Mouse (Mus musculus) neural tube, embryonic 11.5 days (tissue): Measurements from ENCODE around the gene Fubp1. TPM values are rescaled to one million over a fixed set of nuclear protein-coding genes. Genes with fewer than 3 reads are reported as not detected.

ENCODE experiments used
- ATAC-seq: fragments of 200-750 bp; cut with Nextera tagmentation; 2 replicates; pipeline ENCODE4 v1.8.0; 2017; ENCODE audit warnings: moderate number of reproducible peaks, mild to moderate bottlenecking, moderate TSS enrichment, moderate library complexity; ENCODE audit not compliant: insufficient read depth, low FRiP score, low TSS enrichment
- DNase-seq: peaks from one replicate; pipeline ENCODE4 v3.0.0-alpha.2; 2015; ENCODE audit warnings: low spot score
- H3K27ac ChIP-seq: fragments of 300-500 bp; sonication (generic); 2 replicates; pipeline ENCODE4 v1.5.1; 2014; ENCODE audit warnings: low read depth, mild to moderate bottlenecking, low read length
- H3K27me3 ChIP-seq: fragments of 300-500 bp; sonication (generic); 2 replicates; pipeline ENCODE4 v1.6.1; 2014; ENCODE audit warnings: mild to moderate bottlenecking, low read length, mixed read lengths; ENCODE audit not compliant: control insufficient read depth, insufficient read depth
- H3K36me3 ChIP-seq: fragments of 300-500 bp; sonication (generic); 2 replicates; pipeline ENCODE4 v1.6.1; 2014; ENCODE audit warnings: mild to moderate bottlenecking, low read length, moderate library complexity, mixed read lengths; ENCODE audit not compliant: control insufficient read depth, insufficient read depth
- H3K4me1 ChIP-seq: fragments of 300-500 bp; sonication (generic); 2 replicates; pipeline ENCODE4 v1.6.1; 2014; ENCODE audit warnings: low read length, mixed read lengths; ENCODE audit not compliant: control insufficient read depth, insufficient read depth
- H3K4me2 ChIP-seq: fragments of 300-500 bp; sonication (generic); 2 replicates; pipeline ENCODE4 v1.6.1; 2014; ENCODE audit warnings: low read depth, mild to moderate bottlenecking, moderate library complexity
- H3K4me3 ChIP-seq: fragments of 300-500 bp; sonication (generic); 2 replicates; pipeline ENCODE4 v1.5.1; 2014; ENCODE audit warnings: low read depth, low read length
- H3K9ac ChIP-seq: fragments of 300-500 bp; sonication (generic); 2 replicates; pipeline ENCODE4 v1.6.1; 2014; ENCODE audit warnings: mild to moderate bottlenecking, low read length
- H3K9me3 ChIP-seq: fragments of 300-500 bp; sonication (generic); 2 replicates; pipeline ENCODE4 v1.6.1; 2016; ENCODE audit warnings: low read length; ENCODE audit not compliant: control insufficient read depth
- WGBS: fragments of 180-500 bp; shearing (Covaris S2); extraction: QIAGEN DNeasy Blood & Tissue Kit; methylation state at CpG from one replicate; pipeline ENCODE4 v1.1.7; 2014; 5-methylcytosine and 5-hydroxymethylcytosine counted together
- polyA plus RNA-seq: library from polyadenylated mRNA; unstranded; fragments of >200 nt; fragmentation: Nextera tagmentation; extraction: Ambion mirVana; gene quantifications from 2 replicates; pipeline ENCODE4 v1.2.1, GENCODE M21; 2014

The Fubp1 gene
- 399 and 403 TPM in 2 replicates for polyA plus RNA-seq

GRCm38 (mm10) chr3:152209967-152210634, at the start of gene Fubp1, which contains the start of gene Dnajb4:
Gene Fubp1, plus strand, starts transcription at chr3:152210422.
Gene Dnajb4, minus strand, starts transcription at chr3:152210302.
- Histone ChIP-seq H3K27ac (peak within 1 kb of the TSS; percentile 100), H3K9me3 (no peaks in the 10 kb centered on the region), H3K27me3 (no peaks in the 10 kb centered on the region), H3K4me1 (peaks cover 18% of the 10 kb centered on the region), H3K9ac (peak within 1 kb of the TSS; percentile 100), H3K4me2 (peak within 1 kb of the TSS; percentile 81), H3K4me3 (peak within 1 kb of the TSS; percentile 97), H3K36me3 (no peaks in the 10 kb centered on the region)
- peak; percentile 95 for ATAC-seq
- under 1% methylated on average over 74 of the region's 85 CpGs for WGBS
- DNase-seq = peak; percentile 99

DNA sequence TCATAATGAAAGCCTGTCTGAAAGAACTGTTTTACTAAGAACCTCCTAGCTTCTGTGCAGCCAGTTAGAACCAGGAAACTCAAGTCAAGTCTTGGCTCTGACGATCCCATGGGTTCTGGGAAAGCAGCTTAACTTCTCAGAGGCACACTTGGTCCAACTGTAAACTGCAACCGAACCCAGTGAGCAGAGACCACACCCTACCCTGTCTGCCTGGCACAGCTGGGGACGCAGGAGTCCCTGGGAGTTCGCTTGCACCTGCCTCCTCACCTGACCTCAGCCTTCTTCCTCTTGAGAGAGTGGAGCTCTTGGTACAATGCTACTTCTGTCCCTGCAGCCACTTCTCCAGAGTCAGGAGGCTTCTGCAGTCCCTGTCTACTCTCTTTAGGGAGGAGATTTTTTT, 49.6 kb upstream of the Fubp1 start:
- DNase-seq (no peak), ATAC-seq (no peak)
- no peaks in the 10 kb centered on the region for H3K36me3 ChIP-seq
- H3K4me1 ChIP-seq = 0 out of 2 replicates have a peak, but pooled peaks cover 5% of the 10 kb centered on the region
- no peak overlapping the region for H3K9ac ChIP-seq
- no peak overlapping the region for H3K4me3 ChIP-seq
- H3K4me2 ChIP-seq = no peak overlapping the region
- WGBS = 65% methylated on average over 4 of the region's 4 CpGs
- H3K9me3 ChIP-seq = no peaks in the 10 kb centered on the region
- H3K27me3 ChIP-seq = peaks cover 8% of the 10 kb centered on the region
- H3K27ac ChIP-seq = no peak overlapping the region

GRCm38 (mm10) chr3:152163320-152163719, 46.9 kb upstream of the Fubp1 start:
- H3K27me3 ChIP-seq = peaks cover 14% of the 10 kb centered on the region
- no peak overlapping the region for H3K27ac ChIP-seq
- H3K4me3 ChIP-seq = no peak overlapping the region
- ATAC-seq (no peak), DNase-seq (no peak)
- no peaks in the 10 kb centered on the region for H3K9me3 ChIP-seq
- WGBS = 90% methylated on average over 8 of the region's 8 CpGs
- H3K4me1 ChIP-seq = peaks cover 11% of the 10 kb centered on the region; the same call in 1 of the 2 replicates
- H3K9ac ChIP-seq = no peak overlapping the region
- no peaks in the 10 kb centered on the region for H3K36me3 ChIP-seq
- H3K4me2 ChIP-seq = no peak overlapping the region

DNA sequence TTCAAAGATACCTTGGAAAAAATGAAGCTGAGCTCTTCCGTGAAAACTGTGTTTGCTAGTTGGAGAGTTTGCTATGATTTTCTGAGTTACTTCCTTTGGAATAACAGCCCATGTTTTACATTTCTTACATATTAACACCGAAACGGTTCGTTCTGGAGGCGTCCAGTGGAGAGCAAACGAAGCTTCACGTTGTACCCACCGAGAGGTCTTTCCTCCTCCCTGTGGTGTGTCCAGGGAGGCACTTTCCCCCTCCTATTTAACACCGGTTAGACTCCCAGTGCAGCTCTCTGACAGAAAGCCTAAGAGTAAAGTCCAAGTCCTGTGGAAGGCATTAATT, 45.2 kb upstream of the Fubp1 start:
- WGBS = 28% methylated on average over 9 of the region's 9 CpGs
- Histone ChIP-seq H3K4me3 (peak overlapping the region; percentile 52), H3K9ac (peak overlapping the region; percentile 60), H3K4me1 (peaks cover 11% of the 10 kb centered on the region; the same call in 1 of the 2 replicates), H3K27me3 (peaks cover 14% of the 10 kb centered on the region), H3K27ac (no peak overlapping the region), H3K9me3 (no peaks in the 10 kb centered on the region), H3K36me3 (no peaks in the 10 kb centered on the region), H3K4me2 (peak overlapping the region; percentile 97)
- DNase-seq = no peak
- ATAC-seq = no peak

- WGBS = under 1% methylated on average over 53 of the region's 53 CpGs
Measured at GRCm38 (mm10) chr3:152165351-152166098, 44.7 kb upstream of the Fubp1 start.

DNA sequence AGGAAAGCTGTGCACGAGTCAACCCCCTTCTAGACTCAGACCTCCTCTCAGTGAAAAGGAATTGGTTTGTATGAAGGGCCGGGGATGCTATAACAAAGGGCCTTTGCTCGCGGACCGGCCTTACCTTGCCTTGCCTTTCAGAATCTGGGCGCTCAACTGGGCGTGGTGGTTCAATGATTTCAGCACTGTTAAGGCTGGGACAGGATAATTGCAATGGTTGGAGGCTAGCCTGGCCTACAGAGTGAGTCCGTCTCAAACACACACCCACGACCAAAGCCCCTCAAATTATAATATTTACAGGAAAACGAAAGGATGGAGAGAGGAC, 44.2 kb upstream of the Fubp1 start, which contains the start of gene Gipc2:
Gipc2 (minus strand) TSS at position 132 of the 325 bp plus-strand sequence.
- H3K27me3 ChIP-seq = peaks cover 14% of the 10 kb centered on the region
- DNase-seq = no peak
- 6% methylated on average over 10 of the region's 10 CpGs for WGBS
- peak within 1 kb of the TSS; percentile 60 for H3K9ac ChIP-seq
- H3K4me3 ChIP-seq = peak within 1 kb of the TSS; percentile 52
- H3K4me1 ChIP-seq = peaks cover 11% of the 10 kb centered on the region; the same call in 1 of the 2 replicates
- H3K27ac ChIP-seq = no peak within 1 kb of the TSS
- H3K36me3 ChIP-seq = no peaks in the 10 kb centered on the region
- no peak; the same call in 1 of the 2 replicates for ATAC-seq
- H3K4me2 ChIP-seq = peak within 1 kb of the TSS; percentile 97
- no peaks in the 10 kb centered on the region for H3K9me3 ChIP-seq

More at GRCm38 (mm10) chr3:152165351-152166098, 44.7 kb upstream of the Fubp1 start:
- Histone ChIP-seq H3K4me3 (peak overlapping the region; percentile 52), H3K27ac (no peak overlapping the region), H3K27me3 (peaks cover 14% of the 10 kb centered on the region), H3K9ac (peak overlapping the region; percentile 60), H3K9me3 (no peaks in the 10 kb centered on the region), H3K4me1 (peaks cover 11% of the 10 kb centered on the region; the same call in 1 of the 2 replicates), H3K4me2 (peak overlapping the region; percentile 97), H3K36me3 (no peaks in the 10 kb centered on the region)
- DNase-seq (peak; percentile 55), ATAC-seq (peak; percentile 56)

DNA sequence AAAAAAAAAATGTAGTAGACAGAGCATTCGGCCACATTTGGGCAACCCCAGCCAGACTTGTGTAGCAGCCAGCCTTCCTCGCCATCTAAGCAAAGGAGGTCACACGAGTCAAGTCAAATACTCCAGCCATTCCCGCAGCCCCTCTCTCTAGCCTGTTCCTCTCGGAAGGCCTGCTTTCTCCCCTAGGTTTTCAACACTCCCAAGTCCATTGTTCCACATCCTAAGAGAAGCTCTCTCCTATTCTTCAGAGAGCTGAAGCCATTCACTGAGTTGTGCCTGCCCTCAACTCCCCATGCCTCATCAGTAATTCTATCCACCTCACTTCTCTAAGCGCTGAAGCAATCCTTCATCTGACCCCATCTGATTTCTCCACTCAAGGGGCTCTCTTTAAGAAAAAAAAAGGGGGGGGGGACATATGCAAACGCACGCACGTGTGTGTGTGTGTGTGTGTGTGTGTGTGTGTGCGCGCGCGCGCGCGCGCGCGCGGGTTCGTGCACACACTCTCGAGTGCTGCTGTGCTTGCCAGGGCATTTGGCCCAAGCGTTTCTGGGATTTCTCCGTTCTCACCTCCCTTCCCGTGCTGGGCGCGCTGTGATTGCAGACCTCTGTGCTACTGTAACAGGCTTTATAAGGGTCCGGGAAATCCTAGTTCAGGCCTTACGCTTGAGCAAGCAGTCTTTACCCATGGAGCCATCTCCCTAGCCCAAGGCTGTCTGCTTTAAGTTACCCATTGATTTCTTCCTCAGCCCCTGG, 43.3 kb upstream of the Fubp1 start:
- Histone ChIP-seq H3K27ac (no peak overlapping the region), H3K27me3 (peaks cover 14% of the 10 kb centered on the region), H3K4me3 (peak overlapping the region; percentile 14), H3K4me1 (peaks cover 11% of the 10 kb centered on the region; the same call in 1 of the 2 replicates), H3K9me3 (no peaks in the 10 kb centered on the region), H3K36me3 (no peaks in the 10 kb centered on the region), H3K9ac (peak overlapping the region; percentile 7), H3K4me2 (peak overlapping the region; percentile 97)
- WGBS = 9% methylated on average over 29 of the region's 29 CpGs
- ATAC-seq = peak; percentile 14; the same call in 1 of the 2 replicates
- peak; percentile 48 for DNase-seq

DNA sequence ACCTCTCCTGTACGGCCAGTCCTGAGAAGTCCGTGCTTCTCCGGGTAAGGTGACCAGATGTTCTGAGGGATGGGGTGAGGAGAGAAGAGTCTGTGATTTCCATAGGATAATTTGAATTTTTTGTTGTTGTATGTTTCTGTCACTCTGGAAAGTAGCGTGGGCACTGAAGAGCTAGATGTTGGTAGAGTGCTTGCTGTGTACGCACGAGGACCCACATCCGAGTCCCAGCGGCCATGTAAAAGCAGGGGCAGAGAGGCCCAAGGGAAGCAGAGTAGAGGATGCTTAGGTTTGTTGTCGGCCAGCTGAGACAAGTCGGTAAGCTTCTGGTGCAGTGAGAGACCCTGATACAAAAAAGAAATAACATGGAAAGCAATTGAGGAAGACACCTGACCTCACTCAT, 42.2 kb upstream of the Fubp1 start:
- no peak overlapping the region for H3K4me3 ChIP-seq
- H3K4me2 ChIP-seq = no peak overlapping the region
- H3K4me1 ChIP-seq = peaks cover 11% of the 10 kb centered on the region; the same call in 1 of the 2 replicates
- H3K27me3 ChIP-seq = peaks cover 14% of the 10 kb centered on the region
- H3K36me3 ChIP-seq = no peaks in the 10 kb centered on the region
- 95% methylated on average over 10 of the region's 10 CpGs for WGBS
- no peaks in the 10 kb centered on the region for H3K9me3 ChIP-seq
- ATAC-seq (no peak), DNase-seq (no peak)
- H3K9ac ChIP-seq = no peak overlapping the region
- no peak overlapping the region for H3K27ac ChIP-seq
